Mouse (Mus musculus): ENCODE measurements around the gene Adra2b. TPM values are rescaled to one million over a fixed set of nuclear protein-coding genes. Genes with fewer than 3 reads are reported as not detected.
A peak's percentile ranks its signal among the peaks of the same experiment; 100 is the strongest.

The Adra2b gene
- polyA plus RNA-seq, 1 experiment from 2014 or later: 7.6 TPM

- Histone ChIP-seq H3K9me3 (replicated peaks) (no peaks in the 10 kb centered on the region), H3K27me3 (replicated peaks) (no peaks in the 10 kb centered on the region), H3K4me1 (replicated peaks) (no peaks in the 10 kb centered on the region; the same call in 1 of the 2 replicates), H3K4me2 (no peak overlapping the region), H3K36me3 (no peaks in the 10 kb centered on the region), H3K27ac (ENCODE audit: poor library complexity, severe bottlenecking) (no peak overlapping the region), H3K4me3 (no peak overlapping the region), H3K9ac (no peak overlapping the region)
- ATAC-seq (ENCODE audit: insufficient number of reproducible peaks, low FRiP score): no peak
- 66% methylated on average over 2 of the region's 2 CpGs for WGBS
Observed at GRCm38 (mm10) chr2:127387521-127387920, 24.5 kb downstream of the Adra2b start.

- no peak overlapping the region for H3K4me3 ChIP-seq
- no peaks in the 10 kb centered on the region for H3K36me3 ChIP-seq
- no peak overlapping the region for H3K4me2 ChIP-seq
- ATAC-seq (ENCODE audit: insufficient number of reproducible peaks, low FRiP score): no peak
- 50% methylated on average over 3 of the region's 3 CpGs for WGBS
- no peak overlapping the region for H3K9ac ChIP-seq
- H3K4me1 ChIP-seq (replicated peaks): peaks cover 14% of the 10 kb centered on the region
- H3K9me3 ChIP-seq (replicated peaks): no peaks in the 10 kb centered on the region
- H3K27me3 ChIP-seq (replicated peaks): no peaks in the 10 kb centered on the region
- H3K27ac ChIP-seq (ENCODE audit: poor library complexity, severe bottlenecking): no peak overlapping the region
Observed at GRCm38 (mm10) chr2:127390352-127390751, 27.3 kb downstream of the Adra2b start.

GRCm38 (mm10) chr2:127390846-127391245, 27.8 kb downstream of the Adra2b start:
- H3K36me3 ChIP-seq: no peaks in the 10 kb centered on the region
- peaks cover 19% of the 10 kb centered on the region for H3K4me1 ChIP-seq (replicated peaks)
- no peak overlapping the region for H3K4me2 ChIP-seq
- H3K27ac ChIP-seq (ENCODE audit: poor library complexity, severe bottlenecking): no peak overlapping the region
- 78% methylated on average over 4 of the region's 4 CpGs for WGBS
- no peaks in the 10 kb centered on the region for H3K9me3 ChIP-seq (replicated peaks)
- no peak overlapping the region for H3K9ac ChIP-seq
- H3K4me3 ChIP-seq: no peak overlapping the region
- H3K27me3 ChIP-seq (replicated peaks): no peaks in the 10 kb centered on the region
- ATAC-seq (ENCODE audit: insufficient number of reproducible peaks, low FRiP score): no peak

- Histone ChIP-seq H3K4me3 (no peak overlapping the region), H3K27me3 (replicated peaks) (no peaks in the 10 kb centered on the region), H3K4me2 (no peak overlapping the region), H3K9ac (no peak overlapping the region), H3K9me3 (replicated peaks) (no peaks in the 10 kb centered on the region), H3K36me3 (no peaks in the 10 kb centered on the region), H3K27ac (ENCODE audit: poor library complexity, severe bottlenecking) (no peak overlapping the region), H3K4me1 (replicated peaks) (peaks cover 24% of the 10 kb centered on the region)
- ATAC-seq (ENCODE audit: insufficient number of reproducible peaks, low FRiP score): no peak
- WGBS: 26% methylated on average over 3 of the region's 3 CpGs
Observed at GRCm38 (mm10) chr2:127391323-127391722, 28.3 kb downstream of the Adra2b start.

- H3K9me3 ChIP-seq (replicated peaks): no peaks in the 10 kb centered on the region
- H3K36me3 ChIP-seq: no peaks in the 10 kb centered on the region
- WGBS: 49% methylated on average over 5 of the region's 5 CpGs
- H3K4me3 ChIP-seq: no peak overlapping the region
- H3K4me2 ChIP-seq: no peak overlapping the region
- peaks cover 29% of the 10 kb centered on the region for H3K4me1 ChIP-seq (replicated peaks)
- no peak overlapping the region for H3K9ac ChIP-seq
- ATAC-seq (ENCODE audit: insufficient number of reproducible peaks, low FRiP score): 0 out of 2 replicates have a peak, but pooled peaks have one; percentile 22
- H3K27me3 ChIP-seq (replicated peaks): no peaks in the 10 kb centered on the region
- H3K27ac ChIP-seq (ENCODE audit: poor library complexity, severe bottlenecking): peak overlapping the region; percentile 39
Observed at GRCm38 (mm10) chr2:127394606-127395161, 31.7 kb downstream of the Adra2b start.

GRCm38 (mm10) chr2:127398738-127399137, 35.7 kb downstream of the Adra2b start:
- H3K9ac ChIP-seq: no peak overlapping the region
- WGBS: 86% methylated on average over 7 of the region's 7 CpGs
- no peak overlapping the region for H3K4me2 ChIP-seq
- no peaks in the 10 kb centered on the region for H3K36me3 ChIP-seq
- H3K27ac ChIP-seq (ENCODE audit: poor library complexity, severe bottlenecking): no peak overlapping the region
- H3K4me3 ChIP-seq: no peak overlapping the region
- ATAC-seq (ENCODE audit: insufficient number of reproducible peaks, low FRiP score): no peak
- peaks cover 44% of the 10 kb centered on the region for H3K4me1 ChIP-seq (replicated peaks)
- H3K27me3 ChIP-seq (replicated peaks): no peaks in the 10 kb centered on the region
- no peaks in the 10 kb centered on the region for H3K9me3 ChIP-seq (replicated peaks)

- no peak for ATAC-seq (ENCODE audit: insufficient number of reproducible peaks, low FRiP score)
Observed at GRCm38 (mm10) chr2:127411126-127411525, 48.1 kb downstream of the Adra2b start.

GRCm38 (mm10) chr2:127415806-127416205, 52.8 kb downstream of the Adra2b start:
- WGBS: 66% methylated on average over 10 of the region's 10 CpGs
- Histone ChIP-seq H3K36me3 (no peaks in the 10 kb centered on the region), H3K27ac (ENCODE audit: poor library complexity, severe bottlenecking) (no peak overlapping the region), H3K9ac (no peak overlapping the region), H3K4me3 (no peak overlapping the region), H3K27me3 (replicated peaks) (peaks cover 5% of the 10 kb centered on the region; the same call in 1 of the 2 replicates), H3K4me2 (no peak overlapping the region), H3K9me3 (replicated peaks) (no peaks in the 10 kb centered on the region), H3K4me1 (replicated peaks) (peaks cover 12% of the 10 kb centered on the region; the same call in 1 of the 2 replicates)
- ATAC-seq (ENCODE audit: insufficient number of reproducible peaks, low FRiP score): no peak

More at GRCm38 (mm10) chr2:127411126-127411525, 48.1 kb downstream of the Adra2b start:
- H3K9ac ChIP-seq: no peak overlapping the region
- no peaks in the 10 kb centered on the region for H3K36me3 ChIP-seq
- H3K9me3 ChIP-seq (replicated peaks): no peaks in the 10 kb centered on the region
- no peak overlapping the region for H3K27ac ChIP-seq (ENCODE audit: poor library complexity, severe bottlenecking)
- H3K4me3 ChIP-seq: no peak overlapping the region
- 65% methylated on average over 6 of the region's 6 CpGs for WGBS
- peaks cover 8% of the 10 kb centered on the region; the same call in 1 of the 2 replicates for H3K4me1 ChIP-seq (replicated peaks)
- no peak overlapping the region for H3K4me2 ChIP-seq
- H3K27me3 ChIP-seq (replicated peaks): peaks cover 4% of the 10 kb centered on the region; the same call in 1 of the 2 replicates

- no peak for ATAC-seq (ENCODE audit: insufficient number of reproducible peaks, low FRiP score)
- Histone ChIP-seq H3K36me3 (no peaks in the 10 kb centered on the region), H3K9ac (no peak overlapping the region)
Observed at GRCm38 (mm10) chr2:127416706-127417105, 53.7 kb downstream of the Adra2b start.

More at GRCm38 (mm10) chr2:127416706-127417105, 53.7 kb downstream of the Adra2b start:
- Histone ChIP-seq H3K27ac (ENCODE audit: poor library complexity, severe bottlenecking) (no peak overlapping the region), H3K4me2 (no peak overlapping the region), H3K27me3 (replicated peaks) (peaks cover 5% of the 10 kb centered on the region; the same call in 1 of the 2 replicates), H3K4me3 (no peak overlapping the region), H3K4me1 (replicated peaks) (0 out of 2 replicates have a peak, but pooled peaks cover 5% of the 10 kb centered on the region), H3K9me3 (replicated peaks) (no peaks in the 10 kb centered on the region)
- WGBS: 37% methylated on average over 3 of the region's 3 CpGs

Other genes starting within 250 kb of the Adra2b start
- 62.9 and 67.1 TPM in 2 replicates for gene Ncaph, start 229.3 kb upstream of the Adra2b start, polyA plus RNA-seq (2016; fragmentation: Nextera tagmentation; extraction: Ambion mirVana)
- gene Itpripl1, start 219.8 kb upstream of the Adra2b start, polyA plus RNA-seq (2016; fragmentation: Nextera tagmentation; extraction: Ambion mirVana): 11.1 and 12.5 TPM in 2 replicates
- gene 1810024B03Rik, start 154.9 kb upstream of the Adra2b start, polyA plus RNA-seq (2016; fragmentation: Nextera tagmentation; extraction: Ambion mirVana): 1.8 and 2.3 TPM in 2 replicates
- 48.8 and 49.5 TPM in 2 replicates for gene Snrnp200, start 154.8 kb upstream of the Adra2b start, polyA plus RNA-seq (2016; fragmentation: Nextera tagmentation; extraction: Ambion mirVana)
- gene Ciao1, start 115.4 kb upstream of the Adra2b start, polyA plus RNA-seq (2016; fragmentation: Nextera tagmentation; extraction: Ambion mirVana): 50.2 and 53.7 TPM in 2 replicates
- gene Tmem127, start 115.3 kb upstream of the Adra2b start, polyA plus RNA-seq (2016; fragmentation: Nextera tagmentation; extraction: Ambion mirVana): 24.7 and 27.8 TPM in 2 replicates
- gene Stard7, start 93.0 kb upstream of the Adra2b start, polyA plus RNA-seq (2016; fragmentation: Nextera tagmentation; extraction: Ambion mirVana): 135 and 136 TPM in 2 replicates
- 23.8 and 26.3 TPM in 2 replicates for gene Dusp2, start 27.0 kb upstream of the Adra2b start, polyA plus RNA-seq (2016; fragmentation: Nextera tagmentation; extraction: Ambion mirVana)
- gene Astl, start 24.6 kb upstream of the Adra2b start, polyA plus RNA-seq (2016; fragmentation: Nextera tagmentation; extraction: Ambion mirVana): not detected in 2 replicates
- 0.44 and 0.45 TPM in 2 replicates for gene Gpat2, start 62.0 kb downstream of the Adra2b start, polyA plus RNA-seq (2016; fragmentation: Nextera tagmentation; extraction: Ambion mirVana)
- gene Fahd2a, start 81.4 kb downstream of the Adra2b start, polyA plus RNA-seq (2016; fragmentation: Nextera tagmentation; extraction: Ambion mirVana): 26.2 and 29.0 TPM in 2 replicates
- gene Kcnip3, start 158.9 kb downstream of the Adra2b start, polyA plus RNA-seq (2016; fragmentation: Nextera tagmentation; extraction: Ambion mirVana): 1.2 TPM in 2 replicates
- gene Prom2, start 178.3 kb downstream of the Adra2b start, polyA plus RNA-seq (2016; fragmentation: Nextera tagmentation; extraction: Ambion mirVana): 0.19 and 0.21 TPM in 2 replicates
- 2.4 and 2.9 TPM in 2 replicates for gene Zfp661, start 223.9 kb downstream of the Adra2b start, polyA plus RNA-seq (2016; fragmentation: Nextera tagmentation; extraction: Ambion mirVana)
- 138 and 144 TPM in 2 replicates for gene Mrps5, start 224.0 kb downstream of the Adra2b start, polyA plus RNA-seq (2016; fragmentation: Nextera tagmentation; extraction: Ambion mirVana)

Data from heart, embryonic 12.5 days (tissue).